Mouse (Mus musculus) CD4-positive naive resting alpha-beta T cell, adult 76 days (primary cell): ENCODE measurements around the gene Rasgef1b. TPM values are rescaled to one million over a fixed set of nuclear protein-coding genes. Genes with fewer than 3 reads are reported as not detected.

Source experiments
- total RNA-seq: library from RNA; stranded (reverse); gene quantifications from one replicate; pipeline ENCODE4 v1.2.4, GENCODE M21; 2023

Gene Rasgef1b
- 44.3 TPM for total RNA-seq

GRCm38 (mm10) chr5:99728649-99729212 is at the start of gene Rasgef1b:
Gene Rasgef1b (minus strand): TSS chr5:99729065.

Other genes starting within 250 kb of the Rasgef1b start
- not detected for gene Vamp9, start 177.2 kb upstream of the Rasgef1b start, total RNA-seq
- gene Hnrnpd, start 249.9 kb upstream of the Rasgef1b start, total RNA-seq = 297 TPM
- not detected for gene 4930524J08Rik, start 250.0 kb upstream of the Rasgef1b start, total RNA-seq